Mouse (Mus musculus) testis, adult 2 months (tissue): ENCODE measurements around the gene C1qb.

ENCODE experiments used
- CTCF ChIP-seq: fragments of 200-500 bp; IDR thresholded peaks from 2 replicates; pipeline ENCODE4 v1.5.1; 2012; ENCODE audit warnings: low read depth, mild to moderate bottlenecking, inconsistent platforms, low read length, moderate library complexity; ENCODE audit not compliant: control insufficient read depth, insufficient read depth, insufficient replicate concordance
- POLR2A ChIP-seq: fragments of 200-500 bp; IDR thresholded peaks from 2 replicates; pipeline ENCODE4 v1.6.1; 2012; ENCODE audit warnings: low read depth, mild to moderate bottlenecking, inconsistent platforms, low read length, moderate library complexity; ENCODE audit not compliant: control insufficient read depth

- no peak for TF ChIP-seq CTCF
- TF ChIP-seq POLR2A: no peak
These were observed 38.8 kb downstream of the C1qb start for GRCm38 (mm10) chr4:136847166-136847565.
